Mouse (Mus musculus): ENCODE results near the gene Macrod1. TPM values are rescaled to one million over a fixed set of nuclear protein-coding genes. Genes with fewer than 3 reads are reported as not detected.

Macrod1 gene
- total RNA-seq, 2 experiments from 2014 or later, result 52.5 to 66.7 TPM

DNA sequence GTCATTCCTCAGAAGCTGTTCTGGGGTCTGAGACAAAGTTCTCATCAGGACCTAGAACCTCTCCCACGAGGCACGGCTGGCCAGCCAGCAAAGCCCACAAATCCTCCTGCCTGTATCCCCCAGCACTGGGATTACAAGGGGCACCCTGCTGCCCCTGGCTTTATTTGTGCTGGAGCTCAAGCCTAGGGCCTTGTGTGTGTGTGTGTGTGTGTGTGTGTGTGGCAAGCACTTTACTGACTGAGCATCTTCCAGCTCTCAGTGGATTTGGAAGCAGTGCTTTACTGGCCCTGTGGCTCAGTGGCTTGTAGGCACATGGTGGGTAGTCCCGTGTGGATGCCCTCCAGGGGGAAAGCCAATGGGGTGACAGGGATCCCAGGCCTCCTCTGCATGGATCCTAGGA lies 56.0 kb downstream of the Macrod1 start:
- DNase-seq, result no peak

- no peak for DNase-seq
These were observed 57.0 kb downstream of the Macrod1 start for GRCm38 (mm10) chr19:7113574-7113973.

- DNase-seq, result no peak
These were observed 59.6 kb downstream of the Macrod1 start for GRCm38 (mm10) chr19:7116038-7116731.

- DNase-seq, result no peak
These were observed 60.5 kb downstream of the Macrod1 start for GRCm38 (mm10) chr19:7117141-7117540.

- DNase-seq, result no peak
These were observed 61.2 kb downstream of the Macrod1 start for GRCm38 (mm10) chr19:7117653-7118307.

GRCm38 (mm10) chr19:7121252-7121651 lies 64.6 kb downstream of the Macrod1 start:
- peak; percentile 77 for DNase-seq

DNA sequence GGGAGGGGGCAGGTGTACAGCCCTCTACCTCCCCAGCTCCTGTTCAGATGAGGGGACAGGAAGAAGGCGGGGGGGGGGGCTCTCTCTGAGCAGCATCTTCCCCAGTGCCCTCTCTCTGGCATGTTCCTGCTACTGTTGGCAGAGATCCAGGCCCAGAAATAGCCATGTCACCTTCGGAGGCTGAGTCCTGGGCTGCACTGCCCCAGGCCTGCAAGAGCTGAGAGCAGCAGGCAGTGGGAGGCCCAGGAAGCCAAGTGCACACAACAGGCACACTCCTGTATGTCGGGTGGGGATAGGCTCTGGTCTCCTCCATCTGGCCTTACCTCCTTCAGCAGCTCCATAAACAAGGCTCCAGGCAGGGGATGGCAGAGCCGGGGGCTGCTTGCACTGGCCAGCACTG lies 65.7 kb downstream of the Macrod1 start:
- peak; percentile 26 to 42 for DNase-seq

- no peak for DNase-seq
These were observed 66.2 kb downstream of the Macrod1 start for GRCm38 (mm10) chr19:7122698-7123306.

DNA sequence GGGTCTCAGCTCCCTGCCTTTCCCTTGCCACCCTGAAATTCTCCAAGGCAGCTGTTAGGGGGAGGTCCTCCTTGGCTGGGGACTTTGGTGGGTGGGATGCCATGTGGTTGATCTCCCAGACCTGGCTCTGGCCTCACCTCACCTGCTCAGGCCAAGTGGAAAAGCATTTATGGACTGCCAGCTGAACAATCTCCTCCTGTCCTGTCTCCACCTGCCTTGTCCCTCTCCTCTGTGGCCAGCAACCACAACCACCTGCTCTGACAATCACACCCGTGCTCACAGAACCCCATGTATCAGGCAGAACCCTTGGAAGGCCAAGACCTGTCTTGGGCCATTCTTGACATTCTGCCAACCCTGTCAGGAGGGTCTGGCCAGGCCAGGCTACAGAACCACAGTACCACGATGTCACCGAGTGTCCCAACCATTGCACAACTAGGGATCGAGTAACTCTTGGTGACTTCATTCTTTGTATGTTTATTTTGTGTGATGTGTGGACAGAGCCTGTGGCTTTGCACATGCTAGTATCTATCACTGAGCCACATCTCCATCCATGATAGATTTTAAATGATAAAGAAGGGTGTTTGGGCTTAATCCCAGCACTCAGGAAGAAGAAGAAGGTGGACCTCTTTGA lies 69.0 kb downstream of the Macrod1 start:
- no peak for DNase-seq

DNA sequence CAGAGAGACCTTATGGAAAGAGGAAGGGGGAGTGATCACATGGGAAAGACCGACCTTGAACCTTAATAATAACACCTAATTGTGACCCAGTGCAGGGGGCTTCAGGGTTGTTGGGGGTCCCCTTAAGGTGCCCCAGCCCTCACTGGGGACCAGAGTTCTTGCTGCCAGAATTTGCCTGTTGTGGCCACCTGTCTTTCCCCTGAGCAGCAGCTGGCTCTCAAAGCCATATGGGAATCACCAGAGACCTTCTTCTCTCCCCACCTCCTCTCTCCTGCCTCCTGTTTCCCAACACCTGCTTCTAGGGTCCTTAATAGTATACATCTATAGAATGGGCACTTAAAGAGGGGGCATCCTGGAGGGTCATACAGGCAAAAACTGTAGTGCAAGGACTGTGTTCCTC lies 69.6 kb downstream of the Macrod1 start:
- DNase-seq, result no peak

GRCm38 (mm10) chr19:7126933-7127332 lies 70.3 kb downstream of the Macrod1 start:
- DNase-seq, result no peak

GRCm38 (mm10) chr19:7128551-7129475 lies 72.2 kb downstream of the Macrod1 start:
- DNase-seq, result no peak

DNA sequence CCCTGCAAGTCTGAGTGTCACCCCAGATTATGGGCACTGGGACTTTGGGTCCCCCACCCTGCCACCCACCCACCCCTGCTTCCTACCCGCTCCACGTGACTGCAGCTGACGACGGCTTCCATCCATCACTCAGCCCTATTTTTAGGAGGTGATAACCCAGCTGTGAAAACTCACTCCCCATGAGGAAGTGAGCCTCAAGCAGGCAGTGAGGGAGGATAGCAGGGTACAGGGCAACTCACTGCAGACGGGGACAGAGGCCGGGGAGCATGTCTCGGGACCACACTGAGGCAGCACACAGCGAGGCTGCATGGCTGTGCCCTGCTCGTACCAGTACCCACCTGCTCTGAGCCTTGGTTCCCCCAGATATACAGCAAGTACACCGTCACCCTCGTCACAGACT lies 73.7 kb downstream of the Macrod1 start:
- DNase-seq, result no peak

DNA sequence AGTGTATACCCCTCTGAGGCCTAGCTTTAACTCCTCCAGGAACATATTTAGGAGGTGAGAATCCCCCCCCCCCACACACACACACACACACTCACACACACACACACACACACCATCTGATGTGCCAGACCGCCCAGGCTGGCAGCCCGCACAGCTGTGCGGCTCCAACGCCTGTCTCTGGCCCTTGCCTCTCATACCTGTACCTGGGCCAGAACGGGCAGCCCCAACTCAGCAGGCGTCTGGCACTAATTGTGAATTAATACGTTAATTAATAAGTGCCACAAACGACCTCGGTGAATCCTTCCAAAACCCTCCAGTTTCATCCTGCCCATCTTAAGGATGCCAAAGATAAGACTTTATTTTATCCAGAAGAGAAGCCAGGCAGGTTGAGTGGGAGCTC lies 76.8 kb downstream of the Macrod1 start:
- DNase-seq, result no peak

DNA sequence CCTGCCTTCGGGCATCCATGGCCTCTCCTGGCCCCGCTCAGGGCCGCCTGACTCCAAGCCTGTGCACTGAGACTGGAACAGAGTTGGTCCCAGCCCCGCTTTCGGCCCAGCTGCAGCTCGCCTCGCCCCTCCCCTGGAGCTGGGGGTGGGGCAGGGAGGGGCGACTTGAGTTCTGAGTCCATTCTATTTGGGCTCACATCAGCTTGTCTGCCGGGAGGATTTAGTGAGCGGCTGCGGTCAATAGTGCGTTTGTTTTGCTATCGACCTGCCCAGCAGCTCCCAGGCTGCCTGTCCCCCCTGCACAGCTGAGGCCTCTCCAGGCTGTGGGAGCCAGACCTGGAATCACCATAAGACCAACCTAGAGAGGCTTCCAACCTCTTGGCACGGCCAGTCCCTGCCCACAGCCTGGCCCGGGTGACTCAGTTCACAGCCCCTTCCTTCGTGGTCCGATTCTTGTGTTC lies 78.1 kb downstream of the Macrod1 start:
- DNase-seq, result no peak

DNA sequence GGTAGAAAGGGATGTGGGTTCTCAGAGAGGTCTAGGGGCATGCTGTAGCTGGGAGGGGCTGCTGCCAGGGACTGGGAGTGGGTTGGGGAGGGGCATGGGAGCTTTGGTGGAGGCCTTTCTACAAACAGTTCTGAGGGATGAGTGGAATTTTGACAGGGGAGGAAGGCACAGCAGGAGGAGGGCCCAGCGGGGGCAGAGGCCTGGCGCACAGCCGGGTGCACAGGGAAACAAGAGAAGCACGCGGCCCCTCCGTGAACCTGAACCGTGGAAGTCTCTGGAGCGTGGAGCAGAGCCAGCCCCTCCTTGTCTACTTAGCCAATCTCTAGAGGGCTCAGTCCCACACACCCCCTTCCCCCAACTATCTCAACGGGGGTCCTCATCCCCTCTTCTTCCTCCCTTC lies 78.9 kb downstream of the Macrod1 start:
- no peak for DNase-seq

DNA sequence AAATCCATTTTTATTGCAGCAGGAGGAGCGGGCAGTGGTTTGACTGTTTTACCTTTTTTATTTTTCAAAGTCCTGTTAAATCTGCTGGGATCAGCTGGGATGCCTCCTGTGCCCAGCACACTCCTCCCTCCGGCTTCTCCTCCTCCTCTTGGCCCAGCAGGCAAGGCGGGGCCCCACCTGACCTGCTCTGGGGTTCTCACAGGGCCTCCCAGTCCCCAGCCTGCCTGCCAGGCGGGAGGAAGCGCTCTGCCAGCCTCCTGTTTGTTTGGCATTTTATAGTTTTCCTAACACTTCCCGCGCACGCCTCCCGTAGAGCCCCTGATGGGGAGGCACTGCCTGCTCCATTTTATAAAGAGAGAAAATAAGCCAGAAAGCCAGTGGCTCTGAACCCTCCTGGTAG lies 79.4 kb downstream of the Macrod1 start:
- peak in 1 of 2 experiments; percentile 40 for DNase-seq

DNA sequence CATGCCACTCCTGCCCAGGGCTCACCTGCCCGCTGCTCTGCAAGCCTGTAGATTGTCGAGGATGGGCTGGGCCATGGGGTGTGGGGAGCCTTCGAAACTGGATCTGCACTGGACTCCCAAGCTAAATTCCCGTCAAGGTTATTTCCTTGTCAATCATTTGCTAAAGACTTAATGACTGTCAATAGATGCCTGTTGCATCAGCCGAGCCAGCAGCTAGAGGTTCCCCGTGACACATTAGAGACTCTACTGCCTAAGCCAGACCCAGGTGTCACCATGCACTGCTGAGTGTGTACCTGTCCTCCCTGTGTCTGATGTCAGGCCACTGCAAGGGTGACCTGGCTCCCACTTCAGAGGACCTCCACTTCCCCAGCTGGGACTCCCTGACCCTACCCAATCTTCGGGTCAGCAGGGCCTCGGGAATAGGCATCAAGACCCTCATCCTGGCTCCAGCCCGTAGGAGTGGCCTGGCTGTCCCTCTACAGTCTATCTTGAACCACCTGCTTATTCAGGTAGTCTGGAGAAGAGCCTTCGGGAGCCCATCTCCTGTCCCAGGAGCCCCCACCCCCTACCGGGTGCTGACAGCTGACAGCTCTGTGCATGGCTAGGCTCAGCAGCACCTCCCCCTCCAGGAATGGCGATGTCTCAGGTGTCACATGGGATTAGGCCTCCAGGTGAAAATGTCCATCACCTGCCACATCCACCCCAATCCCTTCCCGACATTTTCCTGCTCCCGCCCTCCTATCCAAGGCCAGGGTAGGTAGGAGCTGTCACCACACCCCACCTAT lies 80.3 kb downstream of the Macrod1 start:
- DNase-seq, result no peak

DNA sequence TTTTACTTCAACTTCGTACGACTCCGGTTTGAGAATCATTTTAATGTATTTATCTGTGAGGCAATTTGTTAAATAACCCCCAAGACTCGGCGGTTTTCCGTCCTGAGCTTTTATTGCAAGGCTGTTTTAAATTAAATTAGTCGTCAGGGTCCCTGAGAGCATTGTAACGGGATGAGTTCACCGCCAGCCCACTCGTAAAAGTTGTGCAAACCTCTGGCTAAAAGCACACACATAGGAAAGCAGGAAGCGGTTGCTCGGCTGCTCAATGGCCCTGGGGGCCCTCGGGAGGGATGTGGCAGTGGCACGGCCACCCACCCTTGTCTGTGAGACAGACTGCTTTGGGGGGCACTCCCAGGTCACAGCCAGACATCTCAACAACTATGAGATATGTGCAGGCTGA lies 81.7 kb downstream of the Macrod1 start:
- DNase-seq, result no peak

DNA sequence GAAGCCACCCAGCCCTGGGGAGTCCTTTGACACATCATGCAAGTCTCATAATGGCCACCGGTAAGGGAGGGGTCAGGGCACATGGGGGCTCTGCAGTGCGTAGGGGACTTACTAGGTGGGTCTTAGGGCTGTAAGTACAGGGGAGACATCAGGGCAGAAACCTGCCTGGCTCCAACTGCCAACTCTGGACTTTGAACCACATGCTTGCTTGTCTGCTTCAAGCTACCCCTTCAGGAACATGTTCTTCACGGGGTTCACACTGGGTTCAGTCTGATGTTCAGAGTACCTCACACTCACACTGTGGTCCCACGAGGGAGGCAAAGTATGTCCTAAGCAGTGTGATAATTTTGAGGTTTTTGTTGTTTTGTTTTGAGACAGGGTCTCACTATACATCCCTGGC lies 82.7 kb downstream of the Macrod1 start:
- no peak for DNase-seq

DNA sequence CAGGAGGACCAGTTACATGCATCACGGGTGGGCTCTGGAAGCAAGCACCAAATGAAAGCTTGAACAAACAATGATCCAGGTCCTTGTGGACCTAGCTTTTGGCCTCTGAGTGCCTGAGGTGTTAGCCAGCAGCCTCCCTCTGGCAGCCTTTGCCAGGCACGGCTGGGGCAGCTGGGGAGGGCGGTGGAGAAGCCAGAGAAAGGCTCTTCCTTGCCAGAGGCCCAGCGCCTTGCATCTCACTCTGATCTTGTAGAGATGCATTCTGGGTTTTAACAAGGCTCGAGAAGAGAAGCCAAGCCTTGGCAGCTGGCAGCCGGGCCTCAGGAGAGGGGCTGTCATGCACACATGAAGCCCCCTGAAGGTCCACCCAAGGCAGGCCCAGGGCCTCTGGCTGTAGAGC lies 83.8 kb downstream of the Macrod1 start:
- no peak for DNase-seq
